Mouse (Mus musculus): ENCODE measurements around the gene Rdh16. TPM values are rescaled to one million over a fixed set of nuclear protein-coding genes. Genes with fewer than 3 reads are reported as not detected.
"Not testable (repeated sequence)": the region's sequence is repeated elsewhere in the genome, so short reads cannot be mapped to it uniquely, and the experiment has no call there.

Gene Rdh16
- total and polyA plus RNA-seq, 2 experiments from 2014 or later: not detected

DNA sequence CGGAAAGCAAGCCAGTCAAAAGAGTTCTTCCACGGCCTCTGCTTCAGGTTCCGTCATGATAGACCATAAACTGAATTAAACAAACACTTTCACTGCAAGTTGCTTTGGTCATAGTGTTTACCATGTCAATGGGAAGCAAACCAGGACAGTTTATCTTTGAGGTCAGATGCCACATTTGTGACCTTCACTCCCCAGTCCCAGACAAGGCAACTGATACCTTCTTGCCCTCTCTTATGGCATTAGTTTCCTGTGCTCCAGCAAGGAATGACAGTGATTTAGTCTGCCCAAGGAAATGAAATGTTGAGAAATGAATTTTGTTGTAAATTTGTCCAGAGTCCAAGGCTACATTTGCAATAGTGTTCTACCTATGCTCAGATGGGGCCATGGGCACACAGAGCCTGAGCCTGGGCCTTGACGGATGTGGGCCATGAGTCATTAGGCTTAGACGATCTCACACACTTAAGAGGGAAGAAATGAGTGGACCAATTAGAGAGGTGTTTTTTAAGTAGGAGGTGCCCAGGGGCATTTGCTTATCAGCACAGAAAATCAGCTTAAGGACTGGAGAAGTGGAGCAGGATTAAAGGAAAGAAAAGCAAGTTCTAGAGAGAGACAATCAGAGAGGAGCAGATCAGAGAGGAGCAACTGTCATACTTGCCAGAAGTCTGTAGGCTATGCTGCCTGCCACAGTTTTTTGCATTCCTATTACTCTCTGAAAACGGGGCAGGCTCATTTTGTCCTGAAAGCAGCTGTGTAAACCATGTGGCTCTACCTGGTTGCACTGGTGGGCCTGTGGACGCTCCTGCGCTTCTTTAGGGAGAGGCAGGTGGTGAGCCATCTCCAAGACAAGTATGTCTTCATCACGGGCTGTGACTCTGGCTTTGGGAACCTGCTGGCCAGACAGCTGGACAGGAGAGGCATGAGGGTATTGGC, 41.5 kb upstream of the Rdh16 start, which contains the start of the genes Rdh1 and Rdh16f1:
TSS of gene Rdh1 (plus strand) at position 541 of the 930 bp plus-strand sequence.
TSS of gene Rdh16f1 (plus strand) at position 607 of the 930 bp plus-strand sequence.
- 78% methylated on average over 8 of the region's 9 CpGs for WGBS
- DNase-seq (ENCODE audit: low spot score) (no peak), ATAC-seq (ENCODE audit: low FRiP score) (no peak)
- H3K27me3 ChIP-seq (ENCODE audit: insufficient read depth, low read length): no peaks in the 10 kb centered on the region
- H3K4me1 ChIP-seq (ENCODE audit: insufficient read depth, low read length): no peaks in the 10 kb centered on the region
- no peak within 1 kb of the TSS for H3K4me3 ChIP-seq (ENCODE audit: low read depth, low read length)
- no peak for TF ChIP-seq CTCF (IDR thresholded peaks at IDR 0.05)
- no peak within 1 kb of the TSS for H3K4me2 ChIP-seq (ENCODE audit: low read depth, low read length, poor library complexity, severe bottlenecking)
- no peaks in the 10 kb centered on the region for H3K36me3 ChIP-seq (ENCODE audit: insufficient read depth, low read length)
- no peak within 1 kb of the TSS for H3K27ac ChIP-seq (ENCODE audit: low read depth, low read length)
- H3K9ac ChIP-seq (replicated peaks; ENCODE audit: low read length, poor library complexity, severe bottlenecking): no peak within 1 kb of the TSS
- no peaks in the 10 kb centered on the region for H3K9me3 ChIP-seq (ENCODE audit: low read length)

DNA sequence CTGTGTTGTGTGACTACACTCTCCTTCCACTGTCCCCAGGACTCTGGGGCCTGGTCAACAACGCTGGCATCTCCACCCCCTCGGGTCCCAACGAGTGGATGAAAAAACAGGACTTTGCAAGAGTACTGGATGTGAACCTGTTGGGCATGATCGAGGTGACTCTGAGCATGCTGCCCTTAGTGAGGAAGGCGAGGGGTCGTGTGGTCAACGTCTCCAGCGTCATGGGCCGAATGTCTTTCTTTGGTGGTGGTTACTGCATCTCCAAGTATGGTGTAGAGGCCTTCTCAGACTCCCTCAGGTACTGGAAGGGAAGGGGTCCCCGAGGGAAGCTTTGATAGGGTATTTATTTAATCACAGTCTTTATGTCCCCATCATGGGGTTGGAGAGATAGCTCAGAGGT, 38.0 kb upstream of the Rdh16 start:
- not testable (repeated sequence) for H3K27ac ChIP-seq (ENCODE audit: low read depth, low read length); H3K9me3 ChIP-seq (ENCODE audit: low read length); H3K36me3 ChIP-seq (ENCODE audit: insufficient read depth, low read length); H3K4me3 ChIP-seq (ENCODE audit: low read depth, low read length); H3K27me3 ChIP-seq (ENCODE audit: insufficient read depth, low read length); DNase-seq (ENCODE audit: low spot score); H3K4me1 ChIP-seq (ENCODE audit: insufficient read depth, low read length); H3K4me2 ChIP-seq (ENCODE audit: low read depth, low read length, poor library complexity, severe bottlenecking); ATAC-seq (ENCODE audit: low FRiP score); H3K9ac ChIP-seq (replicated peaks; ENCODE audit: low read length, poor library complexity, severe bottlenecking)
- WGBS: 92% methylated on average over 10 of the region's 10 CpGs

DNA sequence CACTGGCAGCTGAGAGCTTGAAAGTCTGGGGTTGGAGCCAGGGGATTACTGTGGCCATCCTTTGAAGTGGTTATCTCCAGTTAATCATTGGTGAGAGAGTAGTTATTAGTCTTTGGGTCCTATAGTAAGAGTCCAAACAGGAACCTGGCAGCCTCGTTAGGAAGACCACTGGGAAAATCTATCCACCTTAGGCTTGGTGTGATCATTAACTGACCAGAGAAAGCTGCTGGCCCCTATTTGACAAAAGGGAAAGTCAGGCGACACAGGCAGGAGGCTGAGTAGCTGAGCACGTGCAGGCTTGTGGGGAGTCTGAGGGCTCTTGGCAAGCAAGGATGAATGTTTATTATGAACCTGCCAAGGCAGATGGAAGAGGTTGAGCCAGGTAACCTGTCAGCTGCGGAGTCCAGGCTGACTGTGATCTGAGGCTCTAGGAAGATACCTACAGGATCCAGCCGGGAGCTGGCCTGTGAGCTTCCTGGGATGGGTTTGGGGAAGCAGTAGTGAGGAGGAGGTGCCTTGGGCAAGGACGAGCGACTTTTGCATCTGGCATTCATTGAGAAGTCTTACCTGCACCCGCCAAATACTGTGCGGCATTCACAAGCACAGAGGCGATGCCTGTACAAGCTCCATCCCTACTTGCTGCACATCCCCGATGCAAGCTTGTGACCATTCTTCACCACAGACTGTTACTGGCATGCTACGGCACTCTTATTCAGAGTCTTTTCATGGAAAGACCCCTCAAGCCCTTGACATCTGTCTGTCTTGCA, 36.9 kb upstream of the Rdh16 start:
- Histone ChIP-seq H3K9ac (replicated peaks; ENCODE audit: low read length, poor library complexity, severe bottlenecking) (no peak overlapping the region), H3K27me3 (ENCODE audit: insufficient read depth, low read length) (no peaks in the 10 kb centered on the region), H3K36me3 (ENCODE audit: insufficient read depth, low read length) (no peaks in the 10 kb centered on the region), H3K27ac (ENCODE audit: low read depth, low read length) (no peak overlapping the region), H3K4me3 (ENCODE audit: low read depth, low read length) (no peak overlapping the region), H3K4me2 (ENCODE audit: low read depth, low read length, poor library complexity, severe bottlenecking) (no peak overlapping the region), H3K9me3 (ENCODE audit: low read length) (no peaks in the 10 kb centered on the region), H3K4me1 (ENCODE audit: insufficient read depth, low read length) (no peaks in the 10 kb centered on the region)
- 68% methylated on average over 12 of the region's 12 CpGs for WGBS
- no peak for TF ChIP-seq CTCF (IDR thresholded peaks at IDR 0.05)
- no peak for ATAC-seq (ENCODE audit: low FRiP score)
- no peak for DNase-seq (ENCODE audit: low spot score)

DNA sequence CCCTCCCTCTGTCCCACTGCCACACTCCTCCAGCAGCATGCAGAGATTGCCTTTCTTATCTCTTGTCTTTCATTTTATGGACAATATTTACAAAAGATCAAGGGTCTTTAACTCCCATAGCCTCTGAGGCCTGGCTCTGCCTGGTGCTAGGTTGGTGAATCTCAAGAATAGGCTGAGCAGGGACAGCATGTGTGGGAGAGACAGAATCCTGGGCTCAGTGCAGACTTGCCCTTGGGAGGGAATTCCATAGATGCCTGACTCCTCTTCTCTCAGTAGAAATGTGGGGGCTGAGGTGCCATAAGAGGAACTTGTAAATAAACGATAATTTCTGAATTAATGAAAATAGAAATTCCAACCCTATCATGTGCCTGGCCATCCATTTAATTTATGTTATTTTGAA, 34.4 kb upstream of the Rdh16 start:
- WGBS: 100% methylated on average over 1 of the region's 1 CpGs

DNA sequence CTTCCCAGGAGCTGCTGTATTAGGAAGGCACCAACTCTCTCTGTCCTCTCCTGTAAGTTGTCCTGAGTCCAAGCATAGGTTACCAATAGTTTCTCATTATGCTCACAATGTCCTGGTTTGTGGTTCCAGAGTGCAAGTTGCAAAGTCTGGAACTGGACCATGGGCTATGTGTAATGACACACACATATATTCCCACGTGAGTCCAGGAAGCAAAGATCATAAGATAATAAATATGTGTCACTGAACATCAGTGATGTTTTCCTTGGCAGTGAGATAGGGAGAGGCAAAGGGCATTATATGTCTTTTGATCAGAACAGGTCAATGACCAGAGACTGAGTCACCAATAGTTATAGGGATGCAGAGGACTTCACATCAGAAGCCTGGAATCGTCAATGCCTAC, 24.9 kb upstream of the Rdh16 start, which contains the start of gene Rdh9:
TSS of gene Rdh9 (plus strand) at position 376 of the 400 bp plus-strand sequence.
- H3K4me1 ChIP-seq (ENCODE audit: insufficient read depth, low read length): no peaks in the 10 kb centered on the region
- H3K9me3 ChIP-seq (ENCODE audit: low read length): no peaks in the 10 kb centered on the region
- no peaks in the 10 kb centered on the region for H3K27me3 ChIP-seq (ENCODE audit: insufficient read depth, low read length)
- H3K27ac ChIP-seq (ENCODE audit: low read depth, low read length): no peak within 1 kb of the TSS
- H3K9ac ChIP-seq (replicated peaks; ENCODE audit: low read length, poor library complexity, severe bottlenecking): no peak within 1 kb of the TSS
- H3K36me3 ChIP-seq (ENCODE audit: insufficient read depth, low read length): no peaks in the 10 kb centered on the region
- WGBS: 89% methylated on average over 2 of the region's 2 CpGs
- ATAC-seq (ENCODE audit: low FRiP score) (no peak), DNase-seq (ENCODE audit: low spot score) (no peak)
- H3K4me3 ChIP-seq (ENCODE audit: low read depth, low read length): no peak within 1 kb of the TSS
- H3K4me2 ChIP-seq (ENCODE audit: low read depth, low read length, poor library complexity, severe bottlenecking): no peak within 1 kb of the TSS
- TF ChIP-seq CTCF (IDR thresholded peaks at IDR 0.05): no peak

More for the DNA sequence above, 34.4 kb upstream of the Rdh16 start:
- DNase-seq (ENCODE audit: low spot score): no peak
- no peak for TF ChIP-seq CTCF (IDR thresholded peaks at IDR 0.05)
- H3K4me2 ChIP-seq (ENCODE audit: low read depth, low read length, poor library complexity, severe bottlenecking): no peak overlapping the region
- no peak overlapping the region for H3K9ac ChIP-seq (replicated peaks; ENCODE audit: low read length, poor library complexity, severe bottlenecking)
- H3K4me3 ChIP-seq (ENCODE audit: low read depth, low read length): no peak overlapping the region
- no peak for ATAC-seq (ENCODE audit: low FRiP score)
- H3K4me1 ChIP-seq (ENCODE audit: insufficient read depth, low read length): no peaks in the 10 kb centered on the region
- H3K9me3 ChIP-seq (ENCODE audit: low read length): no peaks in the 10 kb centered on the region
- no peaks in the 10 kb centered on the region for H3K27me3 ChIP-seq (ENCODE audit: insufficient read depth, low read length)
- no peak overlapping the region for H3K27ac ChIP-seq (ENCODE audit: low read depth, low read length)
- H3K36me3 ChIP-seq (ENCODE audit: insufficient read depth, low read length): no peaks in the 10 kb centered on the region

DNA sequence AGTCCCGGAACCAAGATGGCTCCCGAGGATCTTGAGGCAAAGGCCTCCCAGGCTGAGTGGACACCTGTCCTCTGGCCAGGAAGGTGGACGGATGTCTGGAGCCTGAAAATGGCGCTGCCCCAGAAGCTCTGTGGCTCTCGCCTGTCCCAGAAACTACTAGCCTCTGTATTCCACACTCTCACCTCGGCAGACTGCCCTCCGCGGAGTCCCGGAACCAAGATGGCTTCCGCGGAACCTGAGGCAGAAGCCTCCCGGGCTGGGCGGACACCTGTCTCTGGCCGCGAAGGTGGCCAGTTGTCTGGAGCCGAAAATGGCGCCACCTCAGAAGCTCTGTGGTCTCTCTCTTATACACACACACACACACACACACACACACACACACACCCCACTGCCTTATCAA, 18.6 kb upstream of the Rdh16 start:
- WGBS: 95% methylated on average over 17 of the region's 17 CpGs

DNA sequence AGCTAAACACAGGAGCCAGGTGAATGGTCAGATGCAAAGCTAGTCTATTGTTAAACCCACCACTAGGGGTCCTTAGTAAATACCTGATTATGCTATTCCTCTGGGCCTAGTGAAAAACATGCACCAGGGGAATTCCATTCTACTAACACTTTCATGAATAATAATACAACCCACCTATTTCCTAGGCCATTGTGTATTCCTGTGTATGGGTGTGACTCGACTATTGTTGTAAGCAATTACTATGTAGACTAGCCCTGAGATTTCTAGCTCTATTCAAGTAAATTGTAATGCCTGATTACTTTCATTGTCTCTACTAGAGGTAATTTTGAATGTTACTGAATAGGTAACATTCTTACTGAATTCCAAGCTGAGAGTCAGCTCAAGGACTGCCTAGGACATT, 15.5 kb upstream of the Rdh16 start:
- not testable (repeated sequence) for DNase-seq (ENCODE audit: low spot score)
- WGBS: 86% methylated on average over 1 of the region's 1 CpGs

More for the DNA sequence above, 18.6 kb upstream of the Rdh16 start:
- H3K36me3 ChIP-seq (ENCODE audit: insufficient read depth, low read length); H3K9me3 ChIP-seq (ENCODE audit: low read length); ATAC-seq (ENCODE audit: low FRiP score); H3K4me3 ChIP-seq (ENCODE audit: low read depth, low read length); H3K4me2 ChIP-seq (ENCODE audit: low read depth, low read length, poor library complexity, severe bottlenecking); H3K27me3 ChIP-seq (ENCODE audit: insufficient read depth, low read length); H3K27ac ChIP-seq (ENCODE audit: low read depth, low read length); DNase-seq (ENCODE audit: low spot score); H3K4me1 ChIP-seq (ENCODE audit: insufficient read depth, low read length); H3K9ac ChIP-seq (replicated peaks; ENCODE audit: low read length, poor library complexity, severe bottlenecking): not testable (repeated sequence)

More for the DNA sequence above, 15.5 kb upstream of the Rdh16 start:
- not testable (repeated sequence) for H3K4me1 ChIP-seq (ENCODE audit: insufficient read depth, low read length); H3K9me3 ChIP-seq (ENCODE audit: low read length); H3K27me3 ChIP-seq (ENCODE audit: insufficient read depth, low read length); H3K4me3 ChIP-seq (ENCODE audit: low read depth, low read length); H3K4me2 ChIP-seq (ENCODE audit: low read depth, low read length, poor library complexity, severe bottlenecking); H3K36me3 ChIP-seq (ENCODE audit: insufficient read depth, low read length); H3K9ac ChIP-seq (replicated peaks; ENCODE audit: low read length, poor library complexity, severe bottlenecking); H3K27ac ChIP-seq (ENCODE audit: low read depth, low read length); ATAC-seq (ENCODE audit: low FRiP score)

Measured in midbrain, postnatal 0 days (tissue).